Mouse (Mus musculus): ENCODE measurements at regions not wholly inside any gene's neighbourhood (a gene's known extent, or its start where the extent isn't known, plus 50 kb on each side); places are given as distances from the start of the nearest gene placed in this dataset.

- TF ChIP-seq CTCF (IDR thresholded peaks at IDR 0.05; ENCODE audit: low read depth, low read length) (no peak), POLR2A (IDR thresholded peaks at IDR 0.05; ENCODE audit: insufficient read depth, low read length) (no peak), EP300 (IDR thresholded peaks at IDR 0.05; ENCODE audit: insufficient read depth, low read depth, low read length) (no peak)
These were observed 2240.9 kb upstream of the Gm7489 start for GRCm38 (mm10) chr15:51643772-51644311.

All from ES-Bruce4 (cell line).